Mouse (Mus musculus) limb, embryonic 13.5 days (tissue): ENCODE measurements at regions not wholly inside any gene's neighbourhood (a gene's known extent, or its start where the extent isn't known, plus 50 kb on each side); places are given as distances from the start of the nearest gene placed in this dataset.
"Not testable (repeated sequence)": the region's sequence is repeated elsewhere in the genome, so short reads cannot be mapped to it uniquely, and the experiment has no call there.

Source experiments
- ATAC-seq: fragments of 200-750 bp; cut with Nextera tagmentation; 2 replicates; pipeline ENCODE4 v1.8.0; 2017; ENCODE audit warnings: low read depth, moderate number of reproducible peaks, moderate TSS enrichment; ENCODE audit not compliant: low FRiP score
- H3K27ac ChIP-seq: fragments of 300-500 bp; sonication (generic); 2 replicates; pipeline ENCODE4 v1.5.1; 2015; ENCODE audit warnings: inconsistent platforms, mild to moderate bottlenecking, moderate library complexity
- H3K27me3 ChIP-seq: fragments of 300-500 bp; sonication (generic); 2 replicates; pipeline ENCODE4 v1.6.1; 2015; ENCODE audit warnings: mild to moderate bottlenecking, inconsistent platforms
- H3K36me3 ChIP-seq: fragments of 300-500 bp; sonication (generic); 2 replicates; pipeline ENCODE4 v1.6.1; 2015; ENCODE audit warnings: inconsistent platforms, mild to moderate bottlenecking, moderate library complexity
- H3K4me1 ChIP-seq: fragments of 300-500 bp; sonication (generic); 2 replicates; pipeline ENCODE4 v1.6.1; 2015; ENCODE audit warnings: inconsistent platforms
- H3K4me2 ChIP-seq: fragments of 300-500 bp; sonication (generic); replicated peaks from 2 replicates; pipeline ENCODE4 v1.6.1; 2015; ENCODE audit warnings: inconsistent platforms, mild to moderate bottlenecking, moderate library complexity
- H3K4me3 ChIP-seq: fragments of 300-500 bp; sonication (generic); 2 replicates; pipeline ENCODE4 v1.5.1; 2015; ENCODE audit warnings: moderate library complexity, mild to moderate bottlenecking, inconsistent platforms
- H3K9ac ChIP-seq: fragments of 300-500 bp; sonication (generic); 2 replicates; pipeline ENCODE4 v1.6.1; 2015; ENCODE audit warnings: mild to moderate bottlenecking, inconsistent platforms
- H3K9me3 ChIP-seq: fragments of 300-500 bp; sonication (generic); 2 replicates; pipeline ENCODE4 v1.6.1; 2016; ENCODE audit warnings: inconsistent platforms
- WGBS: fragments of 180-500 bp; shearing (Covaris S2); methylation state at CpG from one replicate; pipeline ENCODE4 v1.1.7; 2015; 5-methylcytosine and 5-hydroxymethylcytosine counted together

- Histone ChIP-seq H3K4me1 (no peaks in the 10 kb centered on the region), H3K9ac (no peak overlapping the region), H3K4me2 (no peak overlapping the region), H3K4me3 (no peak overlapping the region), H3K9me3 (no peaks in the 10 kb centered on the region), H3K36me3 (no peaks in the 10 kb centered on the region), H3K27me3 (no peaks in the 10 kb centered on the region), H3K27ac (no peak overlapping the region)
- WGBS, result 56% methylated on average over 8 of the region's 8 CpGs
- ATAC-seq, result no peak
Measured at GRCm38 (mm10) chr4:23341240-23341639, 853.1 kb upstream of the Pou3f2 start.

GRCm38 (mm10) chr4:23338481-23338880 lies 850.3 kb upstream of the Pou3f2 start:
- H3K27ac ChIP-seq, result no peak overlapping the region
- no peaks in the 10 kb centered on the region for H3K27me3 ChIP-seq
- WGBS, result 34% methylated on average over 5 of the region's 5 CpGs
- H3K9ac ChIP-seq, result no peak overlapping the region
- no peaks in the 10 kb centered on the region for H3K4me1 ChIP-seq
- no peaks in the 10 kb centered on the region for H3K9me3 ChIP-seq
- H3K4me3 ChIP-seq, result no peak overlapping the region
- H3K36me3 ChIP-seq, result no peaks in the 10 kb centered on the region
- no peak overlapping the region for H3K4me2 ChIP-seq
- no peak for ATAC-seq

- Histone ChIP-seq H3K9me3 (no peaks in the 10 kb centered on the region), H3K36me3 (no peaks in the 10 kb centered on the region), H3K4me1 (no peaks in the 10 kb centered on the region), H3K27ac (no peak overlapping the region), H3K9ac (no peak overlapping the region), H3K4me3 (no peak overlapping the region), H3K4me2 (no peak overlapping the region), H3K27me3 (no peaks in the 10 kb centered on the region)
- no peak for ATAC-seq
- 17% methylated on average over 2 of the region's 2 CpGs for WGBS
Measured at GRCm38 (mm10) chr4:23300617-23301016, 812.5 kb upstream of the Pou3f2 start.

GRCm38 (mm10) chr4:23280087-23280486 lies 791.9 kb upstream of the Pou3f2 start:
- no peak overlapping the region for H3K4me2 ChIP-seq
- H3K36me3 ChIP-seq, result no peaks in the 10 kb centered on the region
- H3K27me3 ChIP-seq, result no peaks in the 10 kb centered on the region
- no peak overlapping the region for H3K4me3 ChIP-seq
- H3K9ac ChIP-seq, result no peak overlapping the region
- H3K4me1 ChIP-seq, result 0 out of 2 replicates have a peak, but pooled peaks cover 12% of the 10 kb centered on the region
- WGBS, result 33% methylated on average over 6 of the region's 6 CpGs
- no peak overlapping the region for H3K27ac ChIP-seq
- H3K9me3 ChIP-seq, result no peaks in the 10 kb centered on the region
- ATAC-seq, result 0 out of 2 replicates have a peak, but pooled peaks have one; percentile 67

GRCm38 (mm10) chr4:23275203-23275602 lies 787.0 kb upstream of the Pou3f2 start:
- Histone ChIP-seq H3K27me3 (no peaks in the 10 kb centered on the region), H3K4me2 (no peak overlapping the region), H3K4me1 (0 out of 2 replicates have a peak, but pooled peaks cover 5% of the 10 kb centered on the region), H3K4me3 (no peak overlapping the region), H3K27ac (no peak overlapping the region), H3K9ac (no peak overlapping the region), H3K9me3 (no peaks in the 10 kb centered on the region), H3K36me3 (no peaks in the 10 kb centered on the region)
- ATAC-seq, result no peak
- WGBS, result 72% methylated on average over 5 of the region's 5 CpGs

GRCm38 (mm10) chr4:23271947-23272346 lies 783.8 kb upstream of the Pou3f2 start:
- H3K4me3 ChIP-seq, result no peak overlapping the region
- ATAC-seq, result peak; percentile 51; the same call in 1 of the 2 replicates
- H3K4me1 ChIP-seq, result no peaks in the 10 kb centered on the region
- no peak overlapping the region for H3K4me2 ChIP-seq
- no peak overlapping the region for H3K27ac ChIP-seq
- H3K27me3 ChIP-seq, result no peaks in the 10 kb centered on the region
- no peaks in the 10 kb centered on the region for H3K36me3 ChIP-seq
- no peak overlapping the region for H3K9ac ChIP-seq
- no peaks in the 10 kb centered on the region for H3K9me3 ChIP-seq

- Histone ChIP-seq H3K27me3 (no peaks in the 10 kb centered on the region), H3K9ac (no peak overlapping the region), H3K36me3 (no peaks in the 10 kb centered on the region), H3K4me3 (no peak overlapping the region), H3K4me1 (no peaks in the 10 kb centered on the region), H3K4me2 (no peak overlapping the region), H3K27ac (no peak overlapping the region), H3K9me3 (peaks cover 11% of the 10 kb centered on the region)
- 89% methylated on average over 4 of the region's 4 CpGs for WGBS
- no peak for ATAC-seq
Measured at GRCm38 (mm10) chr4:23260371-23260770, 772.2 kb upstream of the Pou3f2 start.

GRCm38 (mm10) chr4:23234960-23235359 lies 746.8 kb upstream of the Pou3f2 start:
- H3K4me2 ChIP-seq, result no peak overlapping the region
- H3K9ac ChIP-seq, result no peak overlapping the region
- H3K9me3 ChIP-seq, result no peaks in the 10 kb centered on the region
- no peaks in the 10 kb centered on the region for H3K36me3 ChIP-seq
- H3K27ac ChIP-seq, result no peak overlapping the region
- no peaks in the 10 kb centered on the region for H3K4me1 ChIP-seq
- ATAC-seq, result no peak
- H3K27me3 ChIP-seq, result no peaks in the 10 kb centered on the region
- no peak overlapping the region for H3K4me3 ChIP-seq
- WGBS, result 36% methylated on average over 1 of the region's 1 CpGs

- ATAC-seq, H3K4me1 ChIP-seq, H3K27ac ChIP-seq, H3K9ac ChIP-seq, H3K4me2 ChIP-seq, H3K9me3 ChIP-seq, H3K4me3 ChIP-seq, H3K27me3 ChIP-seq, H3K36me3 ChIP-seq: not testable (repeated sequence)
- 84% methylated on average over 1 of the region's 1 CpGs for WGBS
Measured at GRCm38 (mm10) chr4:23194756-23195155, 706.6 kb upstream of the Pou3f2 start.

- ATAC-seq, result no peak
- no peak overlapping the region for H3K4me3 ChIP-seq
- no peaks in the 10 kb centered on the region for H3K27me3 ChIP-seq
- WGBS, result 77% methylated on average over 6 of the region's 6 CpGs
- no peaks in the 10 kb centered on the region for H3K9me3 ChIP-seq
- no peaks in the 10 kb centered on the region for H3K36me3 ChIP-seq
- no peak overlapping the region for H3K4me2 ChIP-seq
- no peak overlapping the region for H3K27ac ChIP-seq
- H3K9ac ChIP-seq, result no peak overlapping the region
- H3K4me1 ChIP-seq, result no peaks in the 10 kb centered on the region
Measured at GRCm38 (mm10) chr4:23193384-23194135, 705.4 kb upstream of the Pou3f2 start.

- Histone ChIP-seq H3K9me3 (no peaks in the 10 kb centered on the region), H3K4me1 (no peaks in the 10 kb centered on the region), H3K36me3 (no peaks in the 10 kb centered on the region), H3K27ac (no peak overlapping the region), H3K4me3 (no peak overlapping the region), H3K27me3 (no peaks in the 10 kb centered on the region), H3K9ac (no peak overlapping the region), H3K4me2 (no peak overlapping the region)
- WGBS, result 62% methylated on average over 1 of the region's 1 CpGs
- no peak for ATAC-seq
Measured at GRCm38 (mm10) chr4:23173811-23174210, 685.6 kb upstream of the Pou3f2 start.

GRCm38 (mm10) chr4:23173330-23173729 lies 685.2 kb upstream of the Pou3f2 start:
- no peak overlapping the region for H3K4me2 ChIP-seq
- H3K27ac ChIP-seq, result no peak overlapping the region
- no peaks in the 10 kb centered on the region for H3K4me1 ChIP-seq
- H3K9ac ChIP-seq, result no peak overlapping the region
- ATAC-seq, result no peak
- 74% methylated on average over 4 of the region's 4 CpGs for WGBS
- no peaks in the 10 kb centered on the region for H3K27me3 ChIP-seq
- H3K9me3 ChIP-seq, result no peaks in the 10 kb centered on the region
- H3K36me3 ChIP-seq, result no peaks in the 10 kb centered on the region
- no peak overlapping the region for H3K4me3 ChIP-seq
